Mouse (Mus musculus): ENCODE data around the gene Tns1. TPM values are rescaled to one million over a fixed set of nuclear protein-coding genes. Genes with fewer than 3 reads are reported as not detected.
A peak's percentile ranks its signal among the peaks of the same experiment; 100 is the strongest.

Gene Tns1
- total RNA-seq, 2 experiments from 2014 or later = 389 to 450 TPM

- DNase-seq (ENCODE audit: low spot score in 2 of 2) = peak; percentile 59 to 70
Observed at GRCm38 (mm10) chr1:73963626-73964025, 160.6 kb downstream of the Tns1 start.

GRCm38 (mm10) chr1:73962668-73963371, 161.4 kb downstream of the Tns1 start:
- DNase-seq (ENCODE audit: low spot score in 2 of 2) = peak; percentile 60 to 63

- DNase-seq (ENCODE audit: low spot score in 2 of 2) = no peak
Observed at GRCm38 (mm10) chr1:73962049-73962448, 162.2 kb downstream of the Tns1 start.

GRCm38 (mm10) chr1:73959758-73960157, 164.5 kb downstream of the Tns1 start:
- DNase-seq (ENCODE audit: low spot score in 2 of 2) = no peak

GRCm38 (mm10) chr1:73959344-73959743, 164.9 kb downstream of the Tns1 start:
- DNase-seq (ENCODE audit: low spot score in 2 of 2) = no peak

GRCm38 (mm10) chr1:73958210-73958983, 165.9 kb downstream of the Tns1 start:
- DNase-seq (ENCODE audit: low spot score in 2 of 2) = no peak

- DNase-seq (ENCODE audit: low spot score in 2 of 2) = no peak
Observed at GRCm38 (mm10) chr1:73957428-73957827, 166.8 kb downstream of the Tns1 start.

- no peak for DNase-seq (ENCODE audit: low spot score in 2 of 2)
Observed at GRCm38 (mm10) chr1:73956320-73956719, 167.9 kb downstream of the Tns1 start.

- peak; percentile 69 to 71 for DNase-seq (ENCODE audit: low spot score in 2 of 2)
Observed at GRCm38 (mm10) chr1:73955259-73955842, 168.9 kb downstream of the Tns1 start.

- DNase-seq (ENCODE audit: low spot score in 2 of 2) = peak in 1 of 2 experiments; percentile 57
Observed at GRCm38 (mm10) chr1:73954614-73955013, 169.6 kb downstream of the Tns1 start.

- no peak for DNase-seq (ENCODE audit: low spot score in 2 of 2)
Observed at GRCm38 (mm10) chr1:73954015-73954408, 170.2 kb downstream of the Tns1 start.

GRCm38 (mm10) chr1:73953317-73954014, 170.8 kb downstream of the Tns1 start:
- no peak for DNase-seq (ENCODE audit: low spot score in 2 of 2)

GRCm38 (mm10) chr1:73952598-73952997, 171.7 kb downstream of the Tns1 start:
- no peak for DNase-seq (ENCODE audit: low spot score in 2 of 2)

GRCm38 (mm10) chr1:73951178-73951577, 173.1 kb downstream of the Tns1 start:
- DNase-seq (ENCODE audit: low spot score in 2 of 2) = no peak

- DNase-seq (ENCODE audit: low spot score in 2 of 2) = no peak
Observed at GRCm38 (mm10) chr1:73948757-73949156, 175.5 kb downstream of the Tns1 start.

GRCm38 (mm10) chr1:73947525-73948304, 176.5 kb downstream of the Tns1 start:
- DNase-seq (ENCODE audit: low spot score in 2 of 2) = no peak

GRCm38 (mm10) chr1:73946701-73947100, 177.5 kb downstream of the Tns1 start:
- no peak for DNase-seq (ENCODE audit: low spot score in 2 of 2)

- DNase-seq (ENCODE audit: low spot score in 2 of 2) = no peak
Observed at GRCm38 (mm10) chr1:73944393-73944792, 179.9 kb downstream of the Tns1 start.

- DNase-seq (ENCODE audit: low spot score in 2 of 2) = no peak
Observed at GRCm38 (mm10) chr1:73943667-73944289, 180.5 kb downstream of the Tns1 start.

- no peak for DNase-seq (ENCODE audit: low spot score in 2 of 2)
Observed at GRCm38 (mm10) chr1:73943255-73943654, 181.0 kb downstream of the Tns1 start.

All from adrenal gland, adult 18-20 months (tissue).